Mouse (Mus musculus) heart, postnatal 0 days (tissue): ENCODE measurements around the gene Srebf1.

Source experiments
- CTCF ChIP-seq: IDR thresholded peaks from 2 replicates; pipeline ENCODE4 v1.5.1; 2016; ENCODE audit warnings: antibody characterized with exemption, control low read depth, low read depth
- EP300 ChIP-seq: IDR thresholded peaks from 2 replicates; pipeline ENCODE4 v1.6.1; 2016; ENCODE audit warnings: antibody characterized with exemption, low read depth

- TF ChIP-seq CTCF (peak; percentile 49), EP300 (peak; percentile 25; the same call in 1 of the 2 replicates)
Observed at GRCm38 (mm10) chr11:60176182-60176974, 46.0 kb downstream of the Srebf1 start.
